Mouse (Mus musculus) myocyte (in vitro differentiated cells): ENCODE measurements at regions not wholly inside any gene's neighbourhood (a gene's known extent, or its start where the extent isn't known, plus 50 kb on each side); places are given as distances from the start of the nearest gene placed in this dataset.

Experiments
- E2F4 ChIP-seq: IDR thresholded peaks from one replicate; pipeline ENCODE4 v1.6.1; 2011; ENCODE audit warnings: mild to moderate bottlenecking, control low read depth, moderate library complexity; ENCODE audit not compliant: insufficient read depth
- MAX ChIP-seq: IDR thresholded peaks from one replicate; pipeline ENCODE4 v1.6.1; 2011; ENCODE audit warnings: low read depth, mild to moderate bottlenecking, control low read depth
- MYOG ChIP-seq, 3 experiments: IDR thresholded peaks; one replicate each; pipeline ENCODE4 v1.6.1; 2011; ENCODE audit warnings: control low read depth in 2 of 3, low read depth in 2 of 3, mild to moderate bottlenecking in 2 of 3; ENCODE audit not compliant: insufficient read length in 2 of 3, control insufficient read depth in 1 of 3, insufficient read depth in 1 of 3
- POLR2A ChIP-seq: IDR thresholded peaks from one replicate; pipeline ENCODE4 v1.6.1; 2011; ENCODE audit warnings: low read depth, mild to moderate bottlenecking, control low read depth, moderate library complexity; ENCODE audit not compliant: insufficient read length
- REST ChIP-seq: IDR thresholded peaks from one replicate; pipeline ENCODE4 v1.6.1; 2011; ENCODE audit warnings: mild to moderate bottlenecking, control low read depth, moderate library complexity; ENCODE audit not compliant: insufficient read depth, insufficient read length
- SRF ChIP-seq: IDR thresholded peaks from one replicate; pipeline ENCODE4 v1.6.1; 2011; ENCODE audit warnings: low read depth; ENCODE audit not compliant: control insufficient read depth, insufficient read length
- TCF12 ChIP-seq: IDR thresholded peaks from one replicate; pipeline ENCODE4 v1.6.1; 2011; ENCODE audit warnings: mild to moderate bottlenecking, control low read depth; ENCODE audit not compliant: poor library complexity, insufficient read depth, severe bottlenecking
- TCF3 ChIP-seq: IDR thresholded peaks from one replicate; pipeline ENCODE4 v1.6.1; 2011; ENCODE audit warnings: low read depth, control low read depth; ENCODE audit not compliant: insufficient read length
- USF1 ChIP-seq: IDR thresholded peaks from one replicate; pipeline ENCODE4 v1.6.1; 2011; ENCODE audit warnings: low read depth, mild to moderate bottlenecking, control low read depth, moderate library complexity

DNA sequence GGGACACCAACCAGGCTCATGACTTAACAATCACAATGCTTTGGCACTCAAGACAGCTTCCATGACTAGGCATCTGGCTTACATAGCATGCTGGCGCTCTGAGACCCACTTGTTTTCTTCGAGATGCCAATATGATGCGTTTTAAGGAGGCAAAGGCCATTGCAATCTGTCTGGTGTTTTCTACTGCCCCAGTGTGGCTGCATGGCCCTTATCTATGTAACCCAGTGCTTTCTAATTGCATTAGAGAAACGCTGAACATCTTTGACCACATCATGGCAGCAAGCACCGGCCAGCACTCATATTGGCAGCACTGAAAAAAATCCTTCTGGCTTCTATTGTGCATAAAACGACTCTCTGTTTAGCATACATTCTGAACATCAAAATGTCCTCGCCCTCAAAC lies 144.2 kb upstream of the Igfbp7 start:
- TF ChIP-seq MYOG (IDR thresholded peaks at IDR 0.05; ENCODE audit: control insufficient read depth in 1 of 3, insufficient read depth in 1 of 3, insufficient read length in 2 of 3, low read depth in 2 of 3), result no peak
- no peak for TF ChIP-seq POLR2A
- TF ChIP-seq REST, result no peak
- TF ChIP-seq E2F4, result no peak
- no peak for TF ChIP-seq MAX
- no peak for TF ChIP-seq USF1
- TF ChIP-seq SRF, result no peak
- no peak for TF ChIP-seq TCF12
- no peak for TF ChIP-seq TCF3
